Mouse (Mus musculus) kidney, embryonic 16.5 days (tissue): ENCODE measurements around the gene Dbp. TPM values are rescaled to one million over a fixed set of nuclear protein-coding genes. Genes with fewer than 3 reads are reported as not detected.
A peak's percentile ranks its signal among the peaks of the same experiment; 100 is the strongest.

Source experiments
- ATAC-seq: fragments of 200-750 bp; cut with Nextera tagmentation; 2 replicates; pipeline ENCODE4 v1.8.0; 2017; ENCODE audit warnings: moderate TSS enrichment; ENCODE audit not compliant: low FRiP score, low TSS enrichment
- H3K27ac ChIP-seq: fragments of 300-500 bp; sonication (generic); 2 replicates; pipeline ENCODE4 v1.5.1; 2014; ENCODE audit warnings: low read length
- H3K27me3 ChIP-seq: fragments of 300-500 bp; sonication (generic); 2 replicates; pipeline ENCODE4 v1.6.1; 2014; ENCODE audit warnings: low read length, control low read depth, mixed read lengths; ENCODE audit not compliant: insufficient read depth
- H3K36me3 ChIP-seq: fragments of 300-500 bp; sonication (generic); 2 replicates; pipeline ENCODE4 v1.6.1; 2014; ENCODE audit warnings: low read length, control low read depth, mixed read lengths; ENCODE audit not compliant: insufficient read depth
- H3K4me1 ChIP-seq: fragments of 300-500 bp; sonication (generic); 2 replicates; pipeline ENCODE4 v1.6.1; 2014; ENCODE audit warnings: low read length, control low read depth, mixed read lengths; ENCODE audit not compliant: insufficient read depth
- H3K4me2 ChIP-seq: fragments of 300-500 bp; sonication (generic); replicated peaks from 2 replicates; pipeline ENCODE4 v1.6.1; 2014; ENCODE audit warnings: low read depth, low read length
- H3K4me3 ChIP-seq: fragments of 300-500 bp; sonication (generic); 2 replicates; pipeline ENCODE4 v1.5.1; 2014; ENCODE audit warnings: mild to moderate bottlenecking, low read length
- H3K9ac ChIP-seq: fragments of 300-500 bp; sonication (generic); replicated peaks from 2 replicates; pipeline ENCODE4 v1.6.1; 2014; ENCODE audit warnings: low read length
- H3K9me3 ChIP-seq: fragments of 300-500 bp; sonication (generic); 2 replicates; pipeline ENCODE4 v1.6.1; 2016; ENCODE audit warnings: low read length, control low read depth
- WGBS: fragments of 180-500 bp; shearing (Covaris S2); extraction: QIAGEN DNeasy Blood & Tissue Kit; methylation state at CpG from one replicate; pipeline ENCODE4 v1.1.7; 2014; 5-methylcytosine and 5-hydroxymethylcytosine counted together
- polyA plus RNA-seq: library from polyadenylated mRNA; unstranded; fragments of >200 nt; fragmentation: Nextera tagmentation; extraction: Ambion mirVana; gene quantifications from 2 replicates; pipeline ENCODE4 v1.2.1, GENCODE M21; 2015

Gene Dbp
- polyA plus RNA-seq, 1 experiment from 2014 or later, result 4.3 TPM

DNA sequence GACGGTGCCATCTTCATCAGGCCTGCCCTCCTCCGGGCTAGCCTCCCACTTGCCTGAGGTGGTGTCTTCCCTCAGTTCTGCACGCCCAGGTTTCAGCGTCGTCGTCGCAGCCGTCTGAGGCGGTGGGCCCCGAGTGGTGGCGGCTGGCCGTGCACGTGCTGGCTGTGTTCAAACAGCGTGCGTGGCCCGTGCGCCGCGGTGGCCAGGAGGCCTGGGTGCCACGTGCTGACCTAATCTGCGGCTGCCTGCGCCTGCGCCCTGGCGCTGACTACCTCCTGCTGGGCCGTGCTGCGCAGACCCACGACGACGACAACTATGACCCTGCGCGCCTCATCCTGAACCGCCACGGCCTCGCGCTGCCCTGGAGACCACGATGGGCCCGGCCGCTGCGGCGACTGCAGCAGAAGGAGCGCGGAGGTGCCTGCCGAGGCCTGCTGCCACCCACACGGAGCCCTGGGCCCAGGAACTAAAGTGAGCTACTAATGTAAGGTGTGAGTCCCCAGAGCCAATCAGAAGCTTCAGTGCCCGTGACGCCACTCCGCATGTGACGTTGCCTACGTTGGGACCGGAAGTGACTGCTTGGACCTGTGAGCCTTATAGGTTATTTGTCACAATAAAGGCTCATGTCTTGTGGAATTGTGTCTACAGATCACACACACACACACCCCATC is 10.8 kb upstream of the Dbp start, which contains the start of gene Sec1:
Sec1 (minus strand) TSS at position 482 of the 671 bp plus-strand sequence.
- Histone ChIP-seq H3K9ac (no peak within 1 kb of the TSS), H3K4me3 (no peak within 1 kb of the TSS), H3K4me2 (no peak within 1 kb of the TSS), H3K27me3 (peaks cover 8% of the 10 kb centered on the region), H3K9me3 (no peaks in the 10 kb centered on the region), H3K36me3 (no peaks in the 10 kb centered on the region), H3K4me1 (peaks cover 12% of the 10 kb centered on the region; the same call in 1 of the 2 replicates), H3K27ac (no peak within 1 kb of the TSS)
- peak; percentile 52 for ATAC-seq
- 91% methylated on average over 50 of the region's 50 CpGs for WGBS

DNA sequence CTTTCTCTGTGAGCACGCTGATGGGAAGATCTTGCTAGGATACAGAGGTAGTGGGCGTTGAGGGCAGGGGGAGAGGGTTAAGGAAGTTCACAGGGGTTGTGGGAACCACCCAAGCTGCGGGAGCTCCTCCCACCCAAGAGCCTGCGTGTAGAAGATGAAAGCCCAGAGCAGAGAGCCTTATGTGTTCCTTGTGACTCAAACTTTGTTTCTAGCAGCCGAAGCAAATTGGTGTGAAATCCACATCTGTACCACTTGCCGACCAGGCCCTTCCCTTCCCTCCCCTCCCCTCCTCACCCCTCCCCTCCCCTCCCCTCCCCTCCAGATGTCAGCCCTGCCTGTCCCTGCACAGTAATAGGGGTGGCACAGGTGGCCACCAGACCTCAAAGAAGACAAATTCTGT is 9.8 kb upstream of the Dbp start:
- H3K4me2 ChIP-seq, result no peak overlapping the region
- H3K4me3 ChIP-seq, result no peak overlapping the region
- ATAC-seq, result no peak

DNA sequence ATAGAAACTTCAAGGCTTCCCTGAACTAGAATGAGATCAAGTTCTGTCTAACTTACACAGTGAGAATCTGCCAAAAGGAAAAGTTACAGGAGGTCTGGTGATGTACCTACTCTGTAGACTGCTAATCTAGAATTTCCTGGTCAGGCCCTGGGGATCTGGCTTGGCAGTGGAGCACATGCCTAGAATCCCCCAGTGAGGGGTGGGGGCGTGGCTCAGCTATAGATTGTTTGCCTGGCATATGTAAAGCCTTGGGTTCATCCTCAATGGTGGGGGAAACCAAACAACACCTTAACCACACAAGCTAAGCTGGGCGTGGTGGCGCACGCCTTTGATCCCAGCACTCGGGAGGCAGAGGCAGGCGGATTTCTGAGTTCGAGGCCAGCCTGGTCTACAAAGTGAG is 7.0 kb upstream of the Dbp start:
- Histone ChIP-seq H3K4me2 (no peak overlapping the region), H3K9ac (no peak overlapping the region), H3K4me3 (no peak overlapping the region), H3K36me3 (no peaks in the 10 kb centered on the region), H3K9me3 (no peaks in the 10 kb centered on the region), H3K27me3 (peaks cover 23% of the 10 kb centered on the region), H3K27ac (no peak overlapping the region), H3K4me1 (peaks cover 19% of the 10 kb centered on the region)
- no peak for ATAC-seq
- WGBS, result 87% methylated on average over 7 of the region's 7 CpGs

More for the DNA sequence above, 9.8 kb upstream of the Dbp start:
- Histone ChIP-seq H3K4me1 (peaks cover 8% of the 10 kb centered on the region), H3K27me3 (peaks cover 18% of the 10 kb centered on the region), H3K9ac (no peak overlapping the region), H3K27ac (no peak overlapping the region), H3K9me3 (no peaks in the 10 kb centered on the region), H3K36me3 (no peaks in the 10 kb centered on the region)
- 11% methylated on average over 6 of the region's 6 CpGs for WGBS

DNA sequence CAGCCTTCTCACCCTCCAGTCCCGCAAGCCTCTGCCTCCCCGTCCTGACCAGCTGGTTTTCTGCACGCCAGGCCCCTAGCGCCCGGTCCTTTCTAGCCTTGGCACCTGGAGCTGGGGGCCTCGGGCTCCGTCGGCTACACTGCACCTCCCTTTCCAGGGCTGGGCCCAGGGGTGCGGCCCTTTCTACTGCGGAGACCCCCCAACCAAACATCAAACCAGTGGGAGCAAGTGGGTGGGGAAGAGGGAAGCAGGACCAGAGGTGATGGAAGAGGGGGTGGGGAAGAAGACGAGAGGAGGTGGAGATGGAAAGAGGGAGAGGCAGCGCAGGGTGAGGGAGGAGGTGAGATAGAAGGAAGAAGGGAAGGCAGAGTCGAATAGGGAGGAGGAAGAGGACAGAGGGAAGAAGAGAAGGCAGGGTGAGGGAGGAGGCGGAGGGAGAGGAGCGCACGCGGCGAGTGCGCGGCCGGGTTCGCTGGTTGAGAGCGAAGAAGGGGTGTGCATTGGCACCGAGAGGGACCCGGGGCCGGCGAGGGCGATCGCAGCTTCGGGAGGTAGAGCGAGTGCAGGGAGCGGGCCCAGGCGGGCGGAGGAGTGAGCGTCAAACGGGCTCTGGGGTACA is 5.3 kb upstream of the Dbp start, which contains the start of gene Car11:
Car11 (plus strand) TSS at position 321 of the 619 bp plus-strand sequence.
- H3K27ac ChIP-seq, result no peak within 1 kb of the TSS
- peak within 1 kb of the TSS; percentile 51 for H3K4me3 ChIP-seq
- peak within 1 kb of the TSS; percentile 89 for H3K4me2 ChIP-seq
- 2% methylated on average over 30 of the region's 36 CpGs for WGBS
- H3K27me3 ChIP-seq, result peaks cover 23% of the 10 kb centered on the region
- no peaks in the 10 kb centered on the region for H3K36me3 ChIP-seq
- H3K4me1 ChIP-seq, result peaks cover 28% of the 10 kb centered on the region
- peak within 1 kb of the TSS; percentile 70 for H3K9ac ChIP-seq
- ATAC-seq, result no peak
- no peaks in the 10 kb centered on the region for H3K9me3 ChIP-seq

DNA sequence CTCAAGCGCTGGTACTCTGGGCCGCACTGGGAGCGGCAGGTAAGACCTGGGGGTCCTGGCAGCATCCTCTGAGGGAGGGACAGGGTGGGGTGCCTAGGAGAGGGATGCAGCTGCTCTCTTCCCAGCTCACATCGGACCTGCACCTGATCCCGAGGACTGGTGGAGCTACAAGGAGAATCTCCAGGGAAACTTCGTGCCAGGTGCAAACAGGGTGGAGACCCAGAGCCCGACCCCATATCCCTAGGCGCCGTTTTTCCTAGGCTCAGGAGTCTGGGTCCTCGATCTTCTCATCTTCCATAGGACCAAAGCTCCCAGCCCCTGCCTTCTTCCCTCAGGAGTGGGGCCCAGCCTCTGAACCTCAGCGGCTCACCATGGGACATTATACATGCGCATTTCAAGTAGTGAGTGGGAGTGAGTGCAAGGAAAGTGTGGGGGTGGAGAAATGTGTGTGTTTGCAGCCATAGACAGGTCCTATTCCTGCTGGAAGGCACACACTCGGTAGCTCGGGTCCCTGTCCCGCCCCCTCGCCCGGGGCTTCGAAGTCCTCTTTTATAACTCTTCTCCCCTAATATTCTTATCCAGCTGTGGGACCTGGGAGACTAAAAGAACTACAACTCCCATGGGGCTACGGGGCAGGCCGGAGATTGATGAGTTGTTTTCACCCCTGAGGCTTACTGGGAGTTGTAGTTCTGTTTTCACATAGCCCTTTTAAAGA is 4.4 kb upstream of the Dbp start:
- peak overlapping the region; percentile 89 for H3K4me2 ChIP-seq
- peaks cover 23% of the 10 kb centered on the region for H3K27me3 ChIP-seq
- H3K36me3 ChIP-seq, result no peaks in the 10 kb centered on the region
- peaks cover 29% of the 10 kb centered on the region for H3K4me1 ChIP-seq
- peak overlapping the region; percentile 70 for H3K9ac ChIP-seq
- H3K27ac ChIP-seq, result no peak overlapping the region
- ATAC-seq, result peak; percentile 13; the same call in 1 of the 2 replicates
- WGBS, result under 1% methylated on average over 20 of the region's 20 CpGs
- no peaks in the 10 kb centered on the region for H3K9me3 ChIP-seq
- peak overlapping the region; percentile 51 for H3K4me3 ChIP-seq

DNA sequence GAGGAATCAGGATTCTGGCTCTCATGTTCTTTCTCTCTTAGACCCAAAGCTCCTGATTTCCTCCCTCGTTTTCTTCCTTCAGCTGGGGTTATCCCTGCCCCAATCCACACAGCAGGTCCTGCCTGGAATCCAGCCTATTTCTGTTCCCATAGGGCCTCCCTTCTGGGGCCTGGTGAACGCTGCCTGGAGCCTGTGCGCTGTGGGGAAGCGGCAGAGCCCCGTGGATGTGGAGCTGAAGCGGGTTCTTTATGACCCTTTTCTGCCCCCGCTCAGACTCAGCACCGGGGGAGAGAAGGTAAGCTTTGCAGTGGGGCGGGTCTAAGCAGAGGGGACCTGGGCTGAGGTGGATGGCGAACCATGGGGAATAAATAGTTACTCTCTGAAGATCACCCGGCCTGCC is 3.8 kb upstream of the Dbp start:
- 26% methylated on average over 11 of the region's 11 CpGs for WGBS
- H3K4me2 ChIP-seq, result peak overlapping the region; percentile 89
- no peak for ATAC-seq
- peaks cover 35% of the 10 kb centered on the region for H3K4me1 ChIP-seq
- H3K27ac ChIP-seq, result no peak overlapping the region
- peak overlapping the region; percentile 59 for H3K9ac ChIP-seq
- H3K9me3 ChIP-seq, result no peaks in the 10 kb centered on the region
- peaks cover 23% of the 10 kb centered on the region for H3K27me3 ChIP-seq
- H3K4me3 ChIP-seq, result peak overlapping the region; percentile 51
- H3K36me3 ChIP-seq, result no peaks in the 10 kb centered on the region

DNA sequence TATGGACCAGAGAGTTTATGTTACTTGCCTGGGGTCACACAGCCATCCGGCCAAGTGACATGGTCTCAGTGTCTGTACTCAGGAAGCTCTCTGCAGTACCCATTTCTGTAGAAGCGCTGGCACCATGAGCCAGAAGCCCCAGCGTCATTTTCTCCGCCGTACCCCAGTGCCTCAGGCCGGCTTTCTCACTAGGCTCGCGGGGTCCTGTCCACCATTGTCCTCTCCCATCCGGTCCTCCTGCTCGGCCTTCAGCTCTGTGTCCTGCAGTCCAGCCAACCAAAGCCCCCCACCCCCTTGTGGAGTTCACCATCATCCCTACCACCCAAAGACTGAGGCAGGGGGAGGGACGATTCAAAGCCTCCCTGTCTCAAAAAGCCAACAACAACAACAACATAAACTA is 3.3 kb upstream of the Dbp start:
- ATAC-seq, result no peak
- Histone ChIP-seq H3K4me1 (peaks cover 39% of the 10 kb centered on the region), H3K27me3 (peaks cover 23% of the 10 kb centered on the region), H3K36me3 (no peaks in the 10 kb centered on the region), H3K27ac (no peak overlapping the region), H3K4me2 (peak overlapping the region; percentile 89; the same call in 1 of the 2 replicates), H3K9ac (no peak overlapping the region), H3K9me3 (no peaks in the 10 kb centered on the region), H3K4me3 (no peak overlapping the region)
- 83% methylated on average over 11 of the region's 11 CpGs for WGBS

DNA sequence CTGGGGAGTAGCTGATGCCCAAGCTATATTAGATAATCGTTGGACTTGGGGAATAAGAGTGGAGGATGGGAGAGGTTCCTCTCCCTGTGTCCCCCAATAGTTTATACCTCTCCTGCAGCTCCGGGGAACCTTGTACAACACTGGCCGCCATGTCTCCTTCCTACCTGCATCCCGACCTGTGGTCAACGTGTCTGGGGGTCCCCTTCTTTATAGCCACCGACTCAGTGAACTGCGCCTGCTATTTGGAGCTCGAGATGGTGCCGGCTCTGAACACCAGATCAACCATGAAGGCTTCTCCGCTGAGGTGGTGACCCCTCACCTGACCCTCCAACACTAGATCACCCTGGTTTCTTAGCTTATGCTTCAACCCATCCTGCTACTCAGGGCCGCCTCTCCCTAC is 2.6 kb upstream of the Dbp start:
- no peaks in the 10 kb centered on the region for H3K36me3 ChIP-seq
- no peak for ATAC-seq
- peaks cover 45% of the 10 kb centered on the region for H3K4me1 ChIP-seq
- no peaks in the 10 kb centered on the region for H3K9me3 ChIP-seq
- H3K9ac ChIP-seq, result no peak overlapping the region
- no peak overlapping the region for H3K4me2 ChIP-seq
- WGBS, result 87% methylated on average over 11 of the region's 11 CpGs
- peaks cover 23% of the 10 kb centered on the region for H3K27me3 ChIP-seq
- H3K4me3 ChIP-seq, result no peak overlapping the region
- no peak overlapping the region for H3K27ac ChIP-seq

DNA sequence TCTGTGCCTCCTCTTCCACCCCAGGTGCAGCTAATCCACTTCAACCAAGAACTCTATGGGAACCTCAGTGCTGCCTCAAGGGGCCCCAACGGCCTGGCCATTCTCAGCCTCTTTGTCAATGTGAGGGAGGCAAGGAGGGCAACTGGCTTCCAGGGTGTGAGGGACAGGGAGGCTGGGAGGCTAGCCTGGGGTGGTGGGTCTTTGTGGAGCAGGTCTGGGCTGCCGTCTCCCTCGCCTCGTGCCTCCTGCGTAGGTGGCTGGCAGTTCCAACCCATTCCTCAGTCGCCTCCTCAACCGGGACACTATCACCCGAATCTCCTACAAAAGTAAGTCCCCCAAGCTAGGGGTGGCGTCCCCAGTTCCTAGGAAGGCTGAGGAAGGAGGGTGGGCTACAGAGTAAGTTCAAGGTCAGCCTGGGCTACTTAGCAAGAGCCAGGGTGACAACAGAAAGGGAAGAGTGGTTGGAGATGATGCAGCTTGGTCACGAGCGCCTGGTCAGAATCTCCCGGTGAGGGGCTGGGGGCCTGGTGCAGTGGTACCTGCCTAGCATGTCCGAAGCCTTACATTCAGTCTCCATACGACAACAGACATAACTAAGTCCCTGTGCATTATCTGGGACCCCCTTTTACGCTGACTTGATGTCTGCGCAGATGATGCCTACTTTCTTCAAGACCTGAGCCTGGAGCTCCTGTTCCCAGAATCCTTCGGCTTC is 1.9 kb upstream of the Dbp start:
- Histone ChIP-seq H3K9me3 (no peaks in the 10 kb centered on the region), H3K36me3 (no peaks in the 10 kb centered on the region), H3K27ac (no peak overlapping the region), H3K4me3 (no peak overlapping the region), H3K4me1 (peaks cover 50% of the 10 kb centered on the region), H3K4me2 (peak overlapping the region; percentile 94; the same call in 1 of the 2 replicates), H3K9ac (peak overlapping the region; percentile 74; the same call in 1 of the 2 replicates), H3K27me3 (peaks cover 23% of the 10 kb centered on the region)
- no peak for ATAC-seq
- WGBS, result 90% methylated on average over 17 of the region's 17 CpGs
